Mouse (Mus musculus) cerebellum, postnatal 10 days (tissue): ENCODE results near the gene Ap3b1.

Experiments
- DNase-seq, 2 experiments: peaks; one replicate each; pipeline ENCODE4 v3.0.0; 2021; ENCODE audit warnings: mixed read lengths in 2 of 2

The Ap3b1 gene

GRCm38 (mm10) chr13:94375526-94376390 lies 17.0 kb downstream of the Ap3b1 start:
- DNase-seq = peak; percentile 97 to 98

- no peak for DNase-seq
Measured at GRCm38 (mm10) chr13:94379006-94379405, 20.2 kb downstream of the Ap3b1 start.

GRCm38 (mm10) chr13:94381427-94381826 lies 22.7 kb downstream of the Ap3b1 start:
- no peak for DNase-seq

- no peak for DNase-seq
Measured at GRCm38 (mm10) chr13:94381829-94382675, 23.3 kb downstream of the Ap3b1 start.

- peak in 1 of 2 experiments; percentile 14 for DNase-seq
Measured at GRCm38 (mm10) chr13:94384931-94385570, 26.3 kb downstream of the Ap3b1 start.

- DNase-seq = no peak
Measured at GRCm38 (mm10) chr13:94388566-94388965, 29.8 kb downstream of the Ap3b1 start.

GRCm38 (mm10) chr13:94389541-94389940 lies 30.8 kb downstream of the Ap3b1 start:
- DNase-seq = no peak

- no peak for DNase-seq
Measured at GRCm38 (mm10) chr13:94392282-94392681, 33.5 kb downstream of the Ap3b1 start.

- DNase-seq = no peak
Measured at GRCm38 (mm10) chr13:94394486-94394885, 35.7 kb downstream of the Ap3b1 start.

GRCm38 (mm10) chr13:94395763-94396162 lies 37.0 kb downstream of the Ap3b1 start:
- DNase-seq = peak; percentile 54 to 68

- DNase-seq = peak; percentile 74 to 75
Measured at GRCm38 (mm10) chr13:94396392-94396920, 37.7 kb downstream of the Ap3b1 start.

- DNase-seq = no peak
Measured at GRCm38 (mm10) chr13:94398568-94399374, 40.0 kb downstream of the Ap3b1 start.

- DNase-seq = no peak
Measured at GRCm38 (mm10) chr13:94400465-94400864, 41.7 kb downstream of the Ap3b1 start.

GRCm38 (mm10) chr13:94423600-94423999 lies 64.8 kb downstream of the Ap3b1 start:
- no peak for DNase-seq

- no peak for DNase-seq
Measured at GRCm38 (mm10) chr13:94429567-94429966, 70.8 kb downstream of the Ap3b1 start.

- DNase-seq = peak; percentile 76 to 78
Measured at GRCm38 (mm10) chr13:94439386-94439785, 80.6 kb downstream of the Ap3b1 start.

GRCm38 (mm10) chr13:94441199-94441598 lies 82.4 kb downstream of the Ap3b1 start:
- DNase-seq = no peak

GRCm38 (mm10) chr13:94443411-94443810 lies 84.7 kb downstream of the Ap3b1 start:
- no peak for DNase-seq

- no peak for DNase-seq
Measured at GRCm38 (mm10) chr13:94445103-94445502, 86.3 kb downstream of the Ap3b1 start.

GRCm38 (mm10) chr13:94447003-94447402 lies 88.2 kb downstream of the Ap3b1 start:
- no peak for DNase-seq

- DNase-seq = no peak
Measured at GRCm38 (mm10) chr13:94449593-94449992, 90.8 kb downstream of the Ap3b1 start.

GRCm38 (mm10) chr13:94451229-94451628 lies 92.5 kb downstream of the Ap3b1 start:
- DNase-seq = peak; percentile 76
